Mouse (Mus musculus) ovary, postnatal 10 days (tissue): ENCODE results near the gene Abcc6.
"Not testable (repeated sequence)": the region's sequence is repeated elsewhere in the genome, so short reads cannot be mapped to it uniquely, and the experiment has no call there.

Experiments
- DNase-seq: peaks from one replicate; pipeline ENCODE4 v3.0.0; 2022; ENCODE audit warnings: low spot score

The Abcc6 gene

DNA sequence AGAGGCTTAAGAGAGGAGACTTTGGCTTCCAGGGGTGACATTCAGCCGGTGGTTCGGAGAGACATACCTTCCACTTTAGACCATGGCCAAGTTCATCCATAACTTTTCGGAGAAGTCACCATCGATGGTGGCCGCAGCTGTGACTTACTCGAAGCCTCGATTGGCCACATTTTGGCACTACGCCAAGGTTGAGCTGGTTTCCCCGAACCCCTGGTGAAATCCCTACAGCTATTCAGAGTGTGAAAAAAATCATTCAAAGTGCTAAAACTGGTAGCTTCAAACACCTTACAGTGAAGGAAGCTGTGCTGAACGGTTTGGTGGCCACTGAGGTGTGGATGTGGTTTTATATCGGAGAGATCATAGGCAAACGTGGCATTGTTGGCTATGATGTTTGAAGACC, 96.3 kb downstream of the Abcc6 start:
- not testable (repeated sequence) for DNase-seq

DNA sequence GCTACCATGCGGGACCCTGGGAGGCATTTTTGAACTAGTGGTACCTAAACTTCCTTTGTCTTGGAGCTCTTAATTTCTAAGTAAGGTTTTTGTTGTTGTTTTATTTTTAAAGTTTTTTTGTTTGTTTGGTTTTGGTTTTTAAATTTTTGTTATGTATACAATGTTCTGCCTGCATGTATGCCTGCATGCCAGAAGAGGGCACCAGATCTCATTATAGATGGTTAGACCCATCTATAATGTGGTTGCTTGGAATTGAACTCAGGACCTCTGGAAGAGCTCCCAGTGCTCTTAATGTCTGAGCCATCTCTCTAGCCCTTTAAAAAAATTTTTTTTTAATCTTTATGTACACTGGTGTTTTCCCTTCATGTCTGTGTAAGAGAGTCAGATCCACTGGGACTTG, 100.4 kb downstream of the Abcc6 start:
- no peak for DNase-seq

GRCm38 (mm10) chr7:45928626-45929295, 101.3 kb downstream of the Abcc6 start:
- DNase-seq, result no peak

DNA sequence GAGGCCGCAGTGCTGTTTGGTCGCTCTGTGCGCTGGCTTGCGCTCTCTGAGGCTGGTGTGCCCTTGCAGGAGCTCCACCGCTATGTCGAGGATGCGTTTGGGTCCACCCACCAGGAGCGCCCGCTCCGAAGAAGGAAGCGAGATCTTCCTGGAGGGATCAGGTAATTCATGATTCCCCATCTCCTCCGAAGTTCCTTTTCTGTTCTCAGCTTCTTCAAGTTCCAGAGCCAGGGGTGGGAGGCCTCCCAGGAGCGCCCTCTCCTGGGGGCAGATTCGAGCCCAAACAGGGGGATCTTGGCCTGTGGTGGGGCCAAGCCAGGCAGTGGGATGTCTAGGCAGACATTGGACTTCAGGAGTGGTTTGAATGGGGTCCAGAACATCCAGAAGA, 105.7 kb downstream of the Abcc6 start:
- no peak for DNase-seq

- DNase-seq, result peak; percentile 67
Observed at GRCm38 (mm10) chr7:45923762-45924428, 106.2 kb downstream of the Abcc6 start, which contains the start of gene Ccdc114. Gene Ccdc114, plus strand, starts transcription at chr7:45924072.

DNA sequence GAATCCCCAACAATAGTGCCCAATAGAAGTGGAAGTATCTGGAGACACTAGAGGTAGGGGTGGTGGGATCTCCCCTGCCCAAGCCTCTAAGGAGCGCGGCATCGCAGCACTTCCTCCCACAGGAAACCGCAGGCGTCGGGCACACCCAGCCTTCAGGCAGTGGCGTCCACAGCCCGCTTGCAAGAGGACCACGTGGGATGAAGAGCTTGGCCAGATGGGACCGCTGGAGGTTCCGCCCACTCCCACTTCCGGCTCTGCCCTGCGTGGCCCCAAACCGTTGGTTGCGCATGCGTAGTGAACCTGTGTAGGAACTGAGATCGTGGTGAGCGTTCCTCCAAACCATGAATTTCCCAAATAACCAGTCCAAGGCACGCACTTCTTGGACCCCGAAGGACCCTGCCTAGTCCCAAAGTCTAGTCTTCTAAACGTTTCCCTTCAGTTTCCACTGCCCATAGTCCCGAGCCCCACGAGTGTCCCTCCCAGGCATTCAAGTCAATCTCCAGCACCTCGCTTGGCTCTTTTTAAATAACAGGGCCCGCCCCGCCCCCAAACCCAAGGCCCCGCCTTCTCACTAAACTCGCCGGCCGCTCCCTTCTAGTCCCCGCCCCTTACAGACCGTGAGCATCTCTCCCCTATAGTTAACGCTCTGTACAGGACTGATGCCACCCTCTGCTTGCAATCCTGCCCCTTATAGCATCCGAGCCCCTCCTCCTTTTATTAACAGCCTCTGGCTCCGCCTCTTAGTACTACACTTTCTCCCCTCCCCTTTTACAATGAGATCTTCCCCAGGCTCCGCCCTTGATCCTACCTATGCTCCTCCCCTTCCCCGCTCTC, 107.0 kb downstream of the Abcc6 start:
- peak; percentile 89 for DNase-seq

GRCm38 (mm10) chr7:45921950-45922600, 108.0 kb downstream of the Abcc6 start:
- no peak for DNase-seq

DNA sequence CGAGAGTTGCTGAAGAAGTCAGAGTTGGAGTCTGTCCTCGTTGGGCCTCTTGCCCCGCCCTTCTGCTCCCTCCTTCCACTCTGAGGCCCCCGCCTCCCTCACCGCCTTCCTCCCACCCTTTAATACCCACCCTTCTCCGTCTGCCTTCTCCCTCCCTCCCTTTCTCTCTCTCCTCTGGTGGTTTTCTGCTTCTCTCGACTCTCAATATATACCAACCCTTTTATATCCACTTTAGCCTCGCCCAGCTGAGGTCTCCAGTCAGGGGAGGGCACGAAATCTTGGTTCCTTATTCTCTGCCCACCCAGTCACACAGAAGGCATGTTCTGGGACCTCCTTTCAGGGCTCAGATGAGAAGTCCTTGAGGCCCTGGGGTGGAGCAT, 108.9 kb downstream of the Abcc6 start, which contains the start of gene Emp3:
TSS of gene Emp3 (minus strand) at position 163 of the 380 bp plus-strand sequence.
- DNase-seq, result no peak

GRCm38 (mm10) chr7:45920583-45921241, 109.4 kb downstream of the Abcc6 start:
- DNase-seq, result no peak

- no peak for DNase-seq
Observed at GRCm38 (mm10) chr7:45919761-45920160, 110.3 kb downstream of the Abcc6 start.

- DNase-seq, result no peak
Observed at GRCm38 (mm10) chr7:45919083-45919671, 110.9 kb downstream of the Abcc6 start.

GRCm38 (mm10) chr7:45917926-45918325, 112.2 kb downstream of the Abcc6 start:
- no peak for DNase-seq
